Mouse (Mus musculus) stomach, postnatal 0 days (tissue): ENCODE results near the gene Dnhd1.

ENCODE experiments used
- CTCF ChIP-seq: IDR thresholded peaks from 2 replicates; pipeline ENCODE4 v1.5.1; 2016; ENCODE audit warnings: antibody characterized with exemption, low read depth, mild to moderate bottlenecking, moderate library complexity
- EP300 ChIP-seq: optimal IDR thresholded peaks from 2 replicates; pipeline ENCODE3; 2016; ENCODE audit warnings: antibody characterized with exemption

DNA sequence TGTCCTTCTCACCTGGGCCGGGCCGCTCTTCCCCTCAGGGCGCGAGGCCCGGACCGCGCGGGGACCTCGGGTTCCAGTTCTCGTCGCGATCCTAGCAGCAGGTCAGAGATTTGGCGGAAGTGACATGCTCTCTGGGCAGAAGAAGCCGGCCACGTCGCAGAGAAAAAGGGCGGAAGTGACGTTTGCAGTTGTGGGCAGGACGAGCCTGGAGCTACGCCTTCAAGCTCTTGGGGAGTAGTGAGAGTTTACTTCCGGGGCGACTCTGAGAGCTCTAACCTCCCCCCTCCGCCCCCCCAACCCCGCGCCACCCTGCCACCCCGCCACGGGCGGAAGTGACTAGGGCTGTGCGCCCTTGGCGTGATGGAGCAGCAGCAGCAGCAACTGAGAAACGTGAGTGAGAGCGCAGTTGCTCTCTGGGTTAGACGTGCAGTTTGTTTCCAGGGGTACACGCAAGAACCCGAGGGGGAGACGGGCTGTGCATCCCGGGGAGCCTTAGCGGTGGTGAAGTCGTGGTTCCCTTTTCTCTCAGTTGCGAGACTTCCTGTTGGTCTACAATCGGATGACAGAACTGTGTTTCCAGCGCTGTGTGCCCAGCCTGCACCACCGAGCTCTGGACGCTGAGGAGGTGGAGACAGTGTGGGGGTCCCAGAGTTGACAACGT, 10.3 kb upstream of the Dnhd1 start, which contains the start of the genes Arfip2 and Gm45799:
- TF ChIP-seq CTCF (no peak), EP300 (no peak)
